Mouse (Mus musculus) neural tube, embryonic 11.5 days (tissue): ENCODE results near the gene Gm8653. TPM values are rescaled to one million over a fixed set of nuclear protein-coding genes. Genes with fewer than 3 reads are reported as not detected.
"Not testable (repeated sequence)": the region's sequence is repeated elsewhere in the genome, so short reads cannot be mapped to it uniquely, and the experiment has no call there.

Experiments
- ATAC-seq: fragments of 200-750 bp; cut with Nextera tagmentation; 2 replicates; pipeline ENCODE4 v1.8.0; 2017; ENCODE audit warnings: moderate number of reproducible peaks, mild to moderate bottlenecking, moderate TSS enrichment, moderate library complexity; ENCODE audit not compliant: insufficient read depth, low FRiP score, low TSS enrichment
- DNase-seq: peaks from one replicate; pipeline ENCODE4 v3.0.0-alpha.2; 2015; ENCODE audit warnings: low spot score
- H3K27ac ChIP-seq: fragments of 300-500 bp; sonication (generic); 2 replicates; pipeline ENCODE4 v1.5.1; 2014; ENCODE audit warnings: low read depth, mild to moderate bottlenecking, low read length
- H3K27me3 ChIP-seq: fragments of 300-500 bp; sonication (generic); 2 replicates; pipeline ENCODE4 v1.6.1; 2014; ENCODE audit warnings: mild to moderate bottlenecking, low read length, mixed read lengths; ENCODE audit not compliant: control insufficient read depth, insufficient read depth
- H3K36me3 ChIP-seq: fragments of 300-500 bp; sonication (generic); 2 replicates; pipeline ENCODE4 v1.6.1; 2014; ENCODE audit warnings: mild to moderate bottlenecking, low read length, moderate library complexity, mixed read lengths; ENCODE audit not compliant: control insufficient read depth, insufficient read depth
- H3K4me1 ChIP-seq: fragments of 300-500 bp; sonication (generic); 2 replicates; pipeline ENCODE4 v1.6.1; 2014; ENCODE audit warnings: low read length, mixed read lengths; ENCODE audit not compliant: control insufficient read depth, insufficient read depth
- H3K4me2 ChIP-seq: fragments of 300-500 bp; sonication (generic); 2 replicates; pipeline ENCODE4 v1.6.1; 2014; ENCODE audit warnings: low read depth, mild to moderate bottlenecking, moderate library complexity
- H3K4me3 ChIP-seq: fragments of 300-500 bp; sonication (generic); 2 replicates; pipeline ENCODE4 v1.5.1; 2014; ENCODE audit warnings: low read depth, low read length
- H3K9ac ChIP-seq: fragments of 300-500 bp; sonication (generic); 2 replicates; pipeline ENCODE4 v1.6.1; 2014; ENCODE audit warnings: mild to moderate bottlenecking, low read length
- H3K9me3 ChIP-seq: fragments of 300-500 bp; sonication (generic); 2 replicates; pipeline ENCODE4 v1.6.1; 2016; ENCODE audit warnings: low read length; ENCODE audit not compliant: control insufficient read depth
- WGBS: fragments of 180-500 bp; shearing (Covaris S2); extraction: QIAGEN DNeasy Blood & Tissue Kit; methylation state at CpG from one replicate; pipeline ENCODE4 v1.1.7; 2014; 5-methylcytosine and 5-hydroxymethylcytosine counted together
- polyA plus RNA-seq: library from polyadenylated mRNA; unstranded; fragments of >200 nt; fragmentation: Nextera tagmentation; extraction: Ambion mirVana; gene quantifications from 2 replicates; pipeline ENCODE4 v1.2.1, GENCODE M21; 2014

Gm8653 gene
- polyA plus RNA-seq = not detected in 2 replicates

DNA sequence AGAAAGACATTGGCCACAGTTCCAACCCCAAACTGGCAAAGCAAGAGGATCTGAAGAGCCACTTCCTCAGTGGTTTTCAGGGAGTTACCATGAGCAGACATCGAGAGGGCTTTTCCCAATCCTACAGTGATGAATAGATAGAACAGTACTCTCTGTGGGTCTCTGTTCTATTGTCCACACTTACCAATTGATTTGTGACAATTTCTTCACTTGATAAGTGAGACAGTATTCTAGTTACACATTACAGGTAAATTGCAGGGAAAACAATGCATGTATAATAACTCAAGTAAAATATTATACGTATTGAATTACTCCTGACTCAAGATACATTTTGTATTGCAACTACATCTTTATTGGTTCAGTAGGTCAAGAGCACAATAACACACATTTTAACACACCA is at the start of gene Gm8653:
TSS of gene Gm8653 (minus strand) at position 101 of the 400 bp plus-strand sequence.
- ATAC-seq, H3K4me3 ChIP-seq, H3K4me2 ChIP-seq, DNase-seq, H3K27ac ChIP-seq, H3K27me3 ChIP-seq, H3K9ac ChIP-seq, H3K36me3 ChIP-seq, H3K4me1 ChIP-seq, H3K9me3 ChIP-seq: not testable (repeated sequence)
- no CpG with 5 or more reads among the region's 2 CpGs for WGBS

DNA sequence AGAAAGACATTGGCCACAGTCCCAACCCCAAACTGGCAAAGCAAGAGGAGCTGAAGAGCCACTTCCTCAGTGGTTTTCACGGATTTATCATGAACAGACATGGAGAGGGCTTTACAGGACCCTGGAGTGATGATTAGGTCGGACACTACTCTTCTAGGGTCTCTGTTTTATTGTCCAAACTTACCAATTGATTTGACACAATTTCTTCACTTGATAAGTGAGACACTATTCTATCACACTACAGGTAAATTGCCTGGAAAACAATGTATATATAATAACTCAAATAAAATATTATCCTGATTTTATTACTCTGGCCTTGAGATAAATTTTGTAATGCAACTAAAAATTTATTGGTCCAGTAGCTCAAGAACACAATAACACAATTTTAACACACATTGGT is 28.3 kb upstream of the Gm8653 start, which contains the start of gene Gm8453:
TSS of gene Gm8453 (minus strand) at position 101 of the 400 bp plus-strand sequence.
- H3K36me3 ChIP-seq, DNase-seq, ATAC-seq, H3K9me3 ChIP-seq, H3K27me3 ChIP-seq, H3K4me3 ChIP-seq, H3K4me1 ChIP-seq, H3K27ac ChIP-seq, H3K9ac ChIP-seq, H3K4me2 ChIP-seq: not testable (repeated sequence)
- 42% methylated on average over 1 of the region's 2 CpGs for WGBS

DNA sequence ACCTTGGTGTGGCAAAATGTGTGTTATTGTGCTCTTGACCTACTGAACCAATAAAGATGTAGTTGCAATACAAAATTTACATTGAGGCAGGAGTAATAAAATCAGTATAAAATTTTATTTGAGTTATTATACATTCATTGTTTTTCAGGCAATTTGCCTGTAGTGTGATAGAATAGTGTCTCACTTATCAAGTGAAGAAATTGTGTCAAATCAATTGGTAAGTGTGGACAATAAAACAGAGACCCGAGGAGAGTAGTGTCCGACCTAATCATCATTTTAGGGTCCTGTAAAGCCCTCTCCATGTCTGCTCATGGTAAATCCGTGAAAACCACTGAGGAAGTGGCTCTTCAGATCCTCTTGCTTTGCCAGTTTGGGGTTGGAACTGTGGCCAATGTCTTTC is 12.0 kb downstream of the Gm8653 start, which contains the start of gene Vmn1r143:
TSS of gene Vmn1r143 (plus strand) at position 301 of the 400 bp plus-strand sequence.
- not testable (repeated sequence) for H3K27ac ChIP-seq, H3K9me3 ChIP-seq, ATAC-seq, H3K4me2 ChIP-seq, H3K4me1 ChIP-seq, DNase-seq, H3K4me3 ChIP-seq, H3K9ac ChIP-seq, H3K36me3 ChIP-seq, H3K27me3 ChIP-seq
- WGBS = no CpG with 5 or more reads among the region's 3 CpGs

DNA sequence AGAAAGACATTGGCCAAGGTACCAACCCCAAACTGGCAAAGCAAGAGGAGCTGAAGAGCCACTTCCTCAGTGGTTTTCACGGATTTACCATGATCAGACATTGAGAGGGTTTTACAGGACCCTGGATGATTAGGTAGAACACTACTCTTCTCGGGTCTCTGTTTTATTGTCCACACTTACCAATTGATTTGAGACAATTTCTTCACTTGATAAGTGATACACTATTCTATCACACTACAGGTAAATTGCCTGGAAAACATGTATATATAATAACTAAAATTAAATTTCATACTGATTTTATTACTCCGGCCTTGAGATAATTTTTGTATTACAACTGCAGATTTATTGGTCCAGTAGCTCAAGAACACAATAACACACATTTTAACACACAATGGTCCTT is 37.1 kb downstream of the Gm8653 start, which contains the start of gene Vmn1r142:
TSS of gene Vmn1r142 (minus strand) at position 101 of the 400 bp plus-strand sequence.
- not testable (repeated sequence) for H3K9ac ChIP-seq, H3K4me2 ChIP-seq, H3K4me1 ChIP-seq, H3K4me3 ChIP-seq, ATAC-seq, DNase-seq, H3K27me3 ChIP-seq, H3K27ac ChIP-seq, H3K36me3 ChIP-seq, H3K9me3 ChIP-seq
- no CpG with 5 or more reads among the region's 3 CpGs for whole genome bisulfite sequencing

Other genes with a start within 250 kb of the Gm8653 start
- gene Vmn1r137, start 206.7 kb downstream of the Gm8653 start, polyA plus RNA-seq = not detected in 2 replicates
- gene Vmn1r138, start 172.4 kb downstream of the Gm8653 start, polyA plus RNA-seq = not detected in 2 replicates
- gene Gm6176, start 145.0 kb downstream of the Gm8653 start, polyA plus RNA-seq = not detected in 2 replicates
- not detected in 2 replicates for gene Vmn1r139, start 132.2 kb downstream of the Gm8653 start, polyA plus RNA-seq
- not detected in 2 replicates for gene Gm16451, start 83.0 kb downstream of the Gm8653 start, polyA plus RNA-seq
- not detected in 2 replicates for gene Gm10666, start 66.5 kb downstream of the Gm8653 start, polyA plus RNA-seq
- not detected in 2 replicates for gene Vmn1r142, start 37.2 kb downstream of the Gm8653 start, polyA plus RNA-seq
- not detected in 2 replicates for gene Vmn1r143, start 11.9 kb downstream of the Gm8653 start, polyA plus RNA-seq
- not detected in 2 replicates for gene Gm8453, start 28.2 kb upstream of the Gm8653 start, polyA plus RNA-seq
- not detected in 2 replicates for gene Gm4187, start 128.5 kb upstream of the Gm8653 start, polyA plus RNA-seq
- not detected in 2 replicates for gene Gm8660, start 169.8 kb upstream of the Gm8653 start, polyA plus RNA-seq
- not detected in 2 replicates for gene Vmn1r148, start 212.3 kb upstream of the Gm8653 start, polyA plus RNA-seq
- gene Vmn1r149, start 237.0 kb upstream of the Gm8653 start, polyA plus RNA-seq = not detected in 2 replicates